Mouse (Mus musculus) urinary bladder, postnatal 36 days (tissue): ENCODE measurements around the gene Gpm6b.

ENCODE experiments used
- DNase-seq, 2 experiments: peaks; one replicate each; pipeline ENCODE4 v3.0.0; 2022; ENCODE audit warnings: low spot score in 2 of 2, mixed read lengths in 1 of 2

Gpm6b gene

DNA sequence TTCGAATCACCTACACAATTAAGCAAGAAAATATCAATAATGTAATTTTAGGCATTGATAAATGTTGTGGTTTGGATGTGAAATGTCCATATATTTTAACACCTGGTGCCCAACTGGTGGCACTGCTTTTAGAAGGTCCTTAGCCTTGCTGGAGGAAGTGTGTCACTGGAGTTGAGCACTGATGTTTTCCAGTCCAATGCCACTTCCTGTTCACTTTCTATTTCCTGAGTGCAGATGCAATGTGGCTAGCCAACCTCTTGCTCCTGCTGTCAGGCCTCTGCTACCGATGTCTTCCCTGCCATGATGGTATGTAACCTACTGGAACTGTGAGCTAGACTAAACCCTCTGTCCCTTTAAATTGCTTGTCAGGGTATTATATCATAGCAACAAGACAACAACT is 65.6 kb downstream of the Gpm6b start:
- no peak for DNase-seq

DNA sequence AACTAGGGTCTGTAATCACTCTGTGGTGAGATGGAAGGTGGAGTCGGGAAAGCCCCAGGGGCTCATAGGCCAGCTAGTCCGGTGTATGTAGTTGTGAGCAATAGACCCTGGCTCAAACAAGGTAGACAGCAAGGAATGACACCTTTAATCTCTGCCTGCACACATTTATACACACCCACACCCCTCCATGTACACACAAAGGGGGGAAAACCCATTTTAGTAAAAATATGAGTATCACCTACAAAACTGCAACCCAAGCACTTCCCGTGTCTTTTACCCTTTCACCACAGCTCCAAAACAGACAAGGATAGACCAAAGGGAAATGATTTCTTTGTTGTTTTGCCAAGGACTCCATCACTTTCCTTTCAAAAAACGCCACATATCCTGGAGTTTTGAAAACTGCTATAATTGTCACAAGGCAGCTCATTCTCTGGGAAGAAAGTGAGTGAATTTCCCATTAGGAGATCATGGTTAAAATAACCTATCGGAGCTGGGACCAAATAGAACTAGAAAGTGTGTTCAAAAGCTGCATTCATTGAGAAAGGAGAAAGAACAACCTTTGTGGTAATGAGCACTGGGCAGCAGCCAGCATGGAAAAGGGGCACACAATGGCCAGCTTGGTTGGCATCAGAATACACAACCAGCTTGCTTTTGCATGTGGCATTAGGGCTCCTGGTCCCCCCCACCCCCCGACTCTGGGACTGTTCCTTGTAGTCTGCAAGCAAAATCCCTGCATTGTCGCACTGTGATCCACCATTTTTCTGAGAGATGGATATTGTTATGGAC is 68.9 kb downstream of the Gpm6b start:
- no peak for DNase-seq

DNA sequence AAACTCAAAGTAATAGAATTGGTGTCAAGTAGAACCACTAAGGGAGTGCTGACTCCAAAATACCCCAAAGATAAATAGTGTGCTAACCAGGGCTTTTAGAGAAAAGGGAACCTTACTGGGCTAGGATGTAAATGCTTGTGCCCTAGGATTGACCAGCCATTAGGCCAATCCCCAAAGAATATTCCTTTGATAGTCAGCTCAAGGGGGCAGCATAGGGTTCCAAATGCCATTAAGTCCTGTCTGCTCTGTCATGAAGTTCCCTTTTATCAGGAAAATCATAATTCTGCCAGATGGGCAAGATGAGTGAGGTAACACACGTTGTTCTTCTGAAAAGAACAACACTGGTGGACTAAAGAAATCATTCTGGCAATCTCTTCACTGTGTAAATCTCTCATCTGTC is 70.1 kb downstream of the Gpm6b start:
- DNase-seq = no peak

DNA sequence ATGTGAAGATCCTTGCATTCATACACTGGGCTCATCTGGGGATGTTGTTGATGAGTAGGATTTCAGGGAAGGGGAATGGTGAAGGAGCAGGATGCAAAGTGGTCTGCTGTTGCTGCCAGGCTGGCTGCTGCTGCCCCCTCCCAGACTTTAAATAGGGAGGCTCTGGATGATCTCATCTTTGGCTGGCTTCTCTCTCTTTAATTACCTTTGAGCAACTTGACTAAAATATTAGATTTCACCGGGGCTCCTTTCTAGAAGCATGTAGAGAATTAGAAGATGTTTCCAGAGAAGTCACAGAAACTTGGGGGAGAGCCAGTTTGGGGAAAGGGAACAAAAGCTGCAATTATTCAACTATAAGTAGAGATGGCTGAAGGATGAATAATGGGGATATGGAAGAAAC is 76.5 kb downstream of the Gpm6b start:
- DNase-seq = no peak

DNA sequence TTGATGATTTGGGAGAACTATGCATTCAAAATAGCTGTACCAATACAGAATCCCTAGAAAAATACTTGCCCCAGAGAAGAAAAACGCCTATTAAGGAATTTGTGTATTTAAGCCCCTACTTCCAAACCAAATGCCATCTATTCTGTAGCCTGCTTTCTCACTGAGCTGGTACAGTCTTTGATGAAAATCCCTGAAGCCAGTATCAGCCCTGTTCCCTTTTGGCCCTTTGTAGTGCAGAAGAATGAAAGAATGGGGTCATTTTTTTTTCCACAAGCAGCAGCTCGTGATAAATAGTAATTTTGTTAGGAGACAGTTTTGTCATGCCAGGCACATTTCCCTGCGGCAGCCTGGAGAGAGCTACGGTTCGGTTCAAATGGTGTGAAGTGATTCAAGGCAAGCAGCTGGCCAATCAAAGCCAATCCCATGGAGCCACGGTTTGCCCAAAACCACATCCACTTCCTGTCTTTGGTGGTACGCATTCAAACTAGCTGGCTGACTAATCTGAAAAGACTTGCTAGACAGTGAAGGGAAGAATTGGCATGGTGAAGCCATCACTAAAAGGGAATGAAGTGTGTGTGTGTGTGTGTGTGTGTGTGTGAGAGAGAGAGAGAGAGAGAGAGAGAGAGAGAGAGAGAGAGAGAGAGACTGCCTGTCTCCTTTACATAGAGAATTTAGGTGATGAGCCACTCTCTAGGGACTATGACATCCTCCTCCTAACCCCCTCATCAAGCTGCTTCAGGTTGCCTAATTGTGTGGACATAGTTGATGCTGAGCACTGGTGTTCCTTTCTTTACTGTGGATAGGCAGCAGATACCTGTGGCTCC is 78.1 kb downstream of the Gpm6b start:
- no peak for DNase-seq

DNA sequence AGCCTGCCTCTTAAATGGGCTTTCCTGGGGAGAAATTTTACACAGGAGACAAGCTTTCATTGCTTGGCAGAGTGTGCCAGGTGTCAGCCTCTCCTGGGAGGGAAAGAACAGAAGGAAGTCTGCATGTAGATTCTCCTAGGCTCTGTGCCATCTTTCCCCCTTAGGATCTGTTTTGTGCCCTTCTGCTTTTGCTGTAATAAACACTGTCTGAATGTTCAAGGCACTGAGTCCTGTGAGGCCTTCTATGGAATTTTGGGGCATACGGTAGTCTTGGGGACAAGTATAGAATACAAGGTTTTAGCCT is 78.6 kb downstream of the Gpm6b start:
- no peak for DNase-seq

DNA sequence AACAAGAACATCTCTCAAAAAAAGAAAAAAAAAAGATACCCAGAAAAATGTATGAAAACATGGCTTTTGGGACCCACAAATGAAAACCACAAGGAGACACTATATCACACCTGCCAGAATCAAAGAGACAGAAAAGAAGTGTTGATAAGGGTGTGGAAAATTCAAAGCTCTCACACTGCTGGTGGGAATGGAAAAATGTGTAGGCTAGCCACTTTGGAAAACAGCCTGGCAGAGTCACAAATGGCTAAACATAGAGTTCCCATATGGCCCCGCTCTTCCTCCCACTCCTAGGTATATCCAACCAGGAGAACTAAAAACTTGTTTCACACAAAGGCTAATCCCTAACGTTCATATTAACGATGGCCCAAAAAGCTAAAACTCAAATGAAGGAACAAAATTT is 84.5 kb downstream of the Gpm6b start:
- no peak for DNase-seq

DNA sequence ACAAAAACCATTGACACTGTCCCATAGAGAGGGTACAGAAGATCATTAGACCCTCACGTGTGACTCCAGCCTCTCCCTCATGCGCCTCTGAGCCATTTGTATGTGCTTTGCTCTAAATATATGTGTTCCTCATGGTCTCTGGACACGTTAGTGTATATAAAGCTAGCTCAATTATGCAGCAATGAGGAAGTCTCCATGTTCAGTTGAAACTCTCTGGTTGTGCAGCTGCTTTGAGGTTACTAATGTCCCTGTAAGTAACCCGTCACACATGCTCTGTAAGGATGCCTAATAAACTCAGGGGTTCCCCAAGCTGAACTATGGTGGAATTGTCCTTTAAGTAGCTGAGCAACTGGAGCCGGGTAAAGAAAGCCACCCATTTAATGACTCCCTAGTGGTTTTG is 88.9 kb downstream of the Gpm6b start:
- no peak for DNase-seq

DNA sequence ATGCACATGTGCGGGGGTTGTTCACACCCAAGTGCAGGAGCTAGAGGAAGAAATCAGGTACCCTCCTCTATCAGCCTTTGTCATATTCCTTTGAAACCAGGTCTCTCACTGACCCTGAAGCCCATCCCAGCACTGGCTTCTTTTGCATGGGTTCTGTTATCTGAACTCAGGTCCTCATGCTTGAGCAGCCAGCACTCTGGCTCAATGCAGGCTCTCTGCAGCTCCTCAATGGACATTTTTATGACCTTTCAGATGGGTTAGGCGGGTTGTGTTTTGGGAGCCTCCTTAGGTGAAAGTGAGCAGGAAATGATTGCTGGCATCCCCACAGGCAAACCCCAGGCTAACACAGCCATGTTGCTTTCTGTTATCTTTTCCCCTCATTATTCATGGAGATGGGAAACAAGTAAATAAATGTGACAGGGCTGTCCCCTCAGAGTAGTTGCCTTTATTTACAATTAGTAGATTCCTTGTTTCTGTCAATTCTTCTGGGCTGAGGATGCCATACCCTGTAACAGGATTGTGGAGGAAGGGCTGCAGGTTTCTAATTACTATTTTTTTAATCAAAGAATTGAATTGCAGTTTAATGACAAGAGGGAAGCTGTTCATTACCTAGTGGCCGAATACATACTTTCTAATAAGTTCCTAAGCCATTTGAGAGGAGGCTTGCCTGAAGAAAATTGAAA is 89.6 kb downstream of the Gpm6b start:
- DNase-seq = no peak

DNA sequence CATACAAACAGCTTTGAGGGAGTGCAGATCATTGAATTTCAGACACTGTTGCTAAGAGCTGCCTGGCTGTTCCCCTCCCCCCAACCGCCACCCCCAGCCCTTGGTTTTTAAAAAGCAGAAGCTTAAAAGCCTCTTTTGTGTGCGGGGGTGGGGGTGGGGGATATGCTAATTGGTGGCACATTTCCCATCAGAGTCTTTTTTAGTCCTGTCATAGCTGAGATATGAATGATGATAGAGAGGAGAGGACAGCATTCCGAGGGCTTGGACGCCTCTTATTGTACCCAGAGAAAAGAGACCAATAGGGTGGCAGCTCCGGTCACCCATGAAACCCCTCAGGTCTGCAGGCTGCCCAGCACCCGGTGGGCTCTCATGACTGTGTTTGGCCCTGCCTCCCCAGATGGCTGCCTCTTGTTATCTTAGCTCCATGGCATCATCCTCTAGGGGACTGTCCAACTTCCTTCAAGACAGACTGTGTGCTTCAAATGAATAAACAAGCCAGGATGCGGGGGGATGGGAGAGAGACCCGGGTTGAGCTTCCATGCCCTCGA is 90.3 kb downstream of the Gpm6b start:
- DNase-seq = no peak

DNA sequence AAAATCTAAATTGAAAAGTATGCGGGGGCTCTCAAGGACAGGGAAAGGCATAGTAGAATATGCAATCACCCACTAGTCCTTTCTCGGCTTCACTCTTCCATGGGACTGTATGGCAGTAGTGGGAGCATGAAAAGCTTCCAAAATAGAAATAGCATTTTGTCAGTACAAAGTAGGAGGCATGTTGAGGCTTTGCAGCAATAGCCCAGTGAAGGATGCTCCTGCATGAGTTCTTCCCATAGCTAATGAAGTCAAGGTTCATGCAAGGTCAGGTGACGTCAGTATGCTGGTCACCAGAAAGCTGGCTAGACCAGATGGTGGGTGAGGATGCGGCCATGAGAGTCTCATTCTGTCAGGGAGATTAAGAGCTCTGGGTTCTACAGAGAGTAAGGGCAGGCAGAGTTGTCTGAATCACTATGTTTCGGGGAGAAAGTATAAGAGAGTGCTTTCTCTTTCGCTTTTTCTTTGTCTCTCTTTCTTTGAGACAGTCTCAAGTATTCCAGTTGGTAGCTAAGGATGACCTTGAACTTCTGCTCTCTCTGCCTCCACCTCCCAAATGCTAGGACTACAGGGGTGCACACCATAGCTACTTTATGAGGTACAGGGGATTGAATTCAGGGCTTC is 95.9 kb downstream of the Gpm6b start:
- DNase-seq = no peak

DNA sequence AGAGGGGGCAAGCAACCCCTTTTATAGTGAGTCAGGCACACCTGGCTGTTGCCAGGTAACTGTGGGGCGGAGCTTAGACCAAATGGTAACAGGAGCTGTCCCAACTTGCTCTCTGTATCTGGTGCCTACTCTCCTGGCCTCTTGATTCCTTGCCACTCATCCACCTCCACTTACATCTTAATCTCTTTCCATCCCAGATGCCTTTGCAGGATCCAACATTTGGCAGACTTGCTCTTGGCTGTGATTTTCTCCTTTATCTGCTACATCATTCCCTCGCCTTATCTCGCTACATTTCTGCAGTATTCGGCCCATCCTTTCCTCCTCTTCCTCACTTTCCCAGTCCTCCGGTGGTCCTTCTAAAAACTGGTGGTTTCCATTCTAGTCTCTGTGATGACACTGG is 99.6 kb downstream of the Gpm6b start:
- no peak for DNase-seq

DNA sequence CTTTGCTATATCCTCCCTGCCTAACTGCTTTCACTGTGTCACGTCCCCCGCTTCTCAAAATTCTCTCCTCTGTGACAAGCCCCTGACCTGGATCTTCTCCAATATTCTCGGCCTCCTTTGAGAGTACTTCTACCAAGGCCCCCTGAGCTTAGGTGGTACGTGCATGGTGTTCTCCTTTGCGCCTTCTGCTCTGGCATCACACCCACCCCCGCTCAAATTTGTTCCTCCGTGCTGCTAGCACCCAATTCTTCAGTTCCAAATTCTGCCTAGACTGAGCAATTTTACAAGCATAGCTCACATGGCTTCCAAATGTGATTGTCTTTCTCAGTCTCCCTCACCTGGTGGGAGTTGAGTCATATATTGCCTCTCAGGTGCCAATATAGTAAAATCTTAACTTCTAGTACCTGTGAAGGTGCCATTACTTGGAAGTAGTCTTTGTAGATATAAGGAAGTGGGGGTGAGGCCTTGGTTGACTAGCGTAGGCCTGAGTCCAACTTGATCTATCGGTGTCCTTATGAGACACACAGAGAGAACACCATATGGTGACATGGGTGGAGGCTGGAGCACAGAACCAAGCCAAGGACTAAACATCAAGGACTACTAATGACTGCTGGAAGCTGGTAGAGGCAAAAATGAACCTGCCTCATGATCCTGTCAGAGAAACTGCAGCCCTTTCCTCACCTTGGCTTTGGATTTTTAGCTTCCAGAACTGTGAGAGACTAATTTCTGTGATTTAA is 100.2 kb downstream of the Gpm6b start:
- no peak for DNase-seq

DNA sequence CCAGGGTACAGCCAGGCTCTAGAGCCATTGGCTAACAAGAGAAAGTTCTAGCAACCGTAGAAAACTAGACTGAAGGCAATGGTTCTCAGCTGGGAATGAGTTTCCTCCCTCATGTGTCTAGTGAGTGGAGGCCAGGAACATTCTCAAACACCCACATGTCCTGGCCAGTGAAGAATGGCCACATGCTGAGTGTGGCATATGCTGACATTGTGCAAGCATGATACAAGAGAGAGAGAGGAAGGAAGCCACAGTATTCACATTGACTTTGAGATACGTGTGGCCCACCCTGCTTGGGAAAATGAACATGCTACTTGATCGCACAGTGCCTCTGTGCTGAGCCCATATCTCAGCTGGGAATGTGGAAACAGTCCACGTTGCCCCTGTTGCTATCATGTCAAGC is 101.2 kb downstream of the Gpm6b start:
- DNase-seq = no peak

DNA sequence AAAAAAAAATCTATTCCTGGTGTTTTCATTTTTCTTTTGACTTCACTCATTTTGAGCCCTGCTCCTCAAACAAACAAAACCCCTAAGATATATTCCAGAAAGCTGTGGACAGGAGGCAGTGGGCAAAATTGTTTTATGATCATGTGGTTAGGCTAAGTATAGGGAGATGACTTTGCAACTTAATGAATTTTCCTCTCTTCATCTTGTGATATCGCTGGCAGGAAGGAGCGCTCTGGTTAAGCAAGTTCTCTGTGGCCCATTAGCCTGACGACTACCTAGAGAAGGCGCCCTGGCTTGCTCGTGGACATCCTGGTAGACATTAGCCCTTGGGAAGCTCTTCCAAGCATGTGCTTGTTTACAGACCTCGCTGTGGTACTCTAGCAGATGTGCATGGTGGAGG is 103.1 kb downstream of the Gpm6b start:
- no peak for DNase-seq

DNA sequence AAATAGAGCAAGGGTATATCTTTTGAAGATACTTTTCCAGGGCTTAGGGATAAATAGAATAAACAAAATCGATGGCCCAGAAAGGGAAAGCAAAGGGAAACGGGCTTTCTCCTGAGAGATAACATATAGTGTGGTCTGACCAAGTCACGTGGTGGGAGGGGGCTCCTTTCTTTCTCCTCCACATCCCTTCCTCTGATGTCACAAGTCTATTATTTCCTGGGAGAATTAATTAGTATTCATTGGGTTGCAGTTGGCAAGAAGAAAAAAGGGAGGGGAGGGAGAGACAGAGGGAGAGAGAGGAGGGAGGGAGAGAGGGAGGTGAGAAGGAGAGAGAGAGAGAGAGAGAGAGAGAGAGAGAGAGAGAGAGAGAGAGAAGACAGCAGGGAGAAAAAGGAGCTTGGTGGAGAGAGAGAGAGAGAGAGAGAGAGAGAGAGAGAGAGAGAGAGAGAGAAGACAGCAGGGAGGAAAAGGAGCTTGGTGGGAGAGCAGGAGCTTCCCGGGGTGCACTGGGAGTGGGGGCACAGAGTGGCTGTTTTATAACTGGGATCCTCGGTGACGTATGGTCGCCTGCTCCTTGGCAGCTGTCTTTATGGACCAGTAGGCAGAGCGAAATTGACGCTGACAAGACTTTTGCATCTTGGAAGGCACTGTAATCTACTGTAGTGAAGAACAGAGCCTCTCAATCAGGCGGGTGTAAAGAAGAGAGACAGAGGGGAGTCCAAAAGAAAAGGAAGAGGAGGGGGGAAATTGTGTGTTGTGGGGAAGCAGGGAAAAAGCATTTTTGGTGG is 105.7 kb downstream of the Gpm6b start:
- DNase-seq = no peak

DNA sequence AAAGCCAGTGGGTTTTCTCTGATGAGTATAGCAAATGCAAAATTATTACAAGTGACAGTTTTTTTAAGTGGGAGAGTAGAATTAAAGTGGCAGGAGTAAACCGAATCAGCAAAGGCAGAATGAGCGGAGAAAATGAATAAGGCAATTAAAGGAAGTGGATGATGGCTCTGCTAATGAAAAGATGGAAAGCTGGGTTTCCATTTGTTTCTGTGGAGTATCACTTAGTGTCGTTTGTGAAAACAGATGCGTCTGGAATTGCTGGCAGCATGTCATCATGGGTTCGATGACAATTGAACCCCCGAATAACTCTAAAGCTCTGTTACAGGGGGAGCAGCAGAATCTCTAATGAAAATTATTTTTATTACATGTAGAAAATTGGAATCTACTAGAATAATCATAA is 109.4 kb downstream of the Gpm6b start:
- no peak for DNase-seq

DNA sequence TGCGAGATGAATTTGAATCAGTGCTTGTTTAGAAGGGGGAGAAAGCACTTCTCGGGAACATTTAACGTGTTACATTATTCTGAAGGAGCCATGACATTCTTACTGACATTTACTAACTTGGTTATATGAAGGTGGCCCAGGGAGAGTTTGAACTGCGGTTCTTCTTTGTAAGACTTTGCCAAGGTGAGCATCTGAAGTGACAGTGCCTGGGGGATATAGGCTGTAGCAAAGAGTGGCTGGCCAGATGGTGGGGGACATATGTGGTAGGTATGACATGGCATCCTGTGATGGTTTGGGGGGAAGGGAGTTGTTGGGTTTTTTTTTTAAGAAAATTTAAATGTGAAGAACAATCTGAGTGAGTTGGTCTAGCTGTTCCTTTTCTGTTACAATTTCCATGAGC is 109.9 kb downstream of the Gpm6b start:
- no peak for DNase-seq

DNA sequence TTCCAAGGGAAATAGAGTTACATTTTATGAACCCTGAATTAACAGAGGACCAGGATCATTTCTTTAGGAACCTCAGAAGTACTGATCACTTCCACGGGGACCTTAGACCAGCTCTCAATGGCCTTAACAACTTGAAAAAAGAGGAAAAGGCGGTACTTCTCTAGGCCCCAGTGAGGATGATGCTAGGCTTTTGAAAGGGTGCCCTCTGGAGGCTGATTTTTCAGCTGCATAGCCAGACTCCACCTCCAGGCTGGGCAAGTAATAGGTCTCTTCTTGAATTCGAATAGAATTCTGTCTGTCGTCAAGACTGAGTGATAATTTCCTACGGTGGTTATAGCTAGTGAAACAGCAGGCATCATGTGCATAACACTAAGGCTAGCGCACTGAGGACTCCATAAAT is 113.1 kb downstream of the Gpm6b start:
- DNase-seq = peak; percentile 20 to 40

DNA sequence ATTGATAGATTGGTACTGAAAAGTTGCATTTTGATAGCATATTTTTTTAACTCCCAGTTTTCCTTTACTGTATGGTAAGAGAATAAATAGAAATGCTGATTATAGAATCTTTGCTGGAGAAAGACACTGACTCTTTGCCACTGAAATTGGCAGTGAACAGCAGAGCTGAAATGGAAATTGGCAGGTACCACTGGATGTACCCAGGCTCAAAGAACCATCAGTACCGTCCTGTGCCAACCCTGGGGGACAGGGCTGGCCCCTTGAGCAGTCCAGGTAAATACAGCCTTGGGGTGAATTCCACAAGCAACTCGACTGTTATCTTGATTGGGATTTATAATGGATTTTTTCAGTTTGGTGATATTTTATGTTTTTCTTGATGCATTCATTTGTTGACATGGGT is 114.7 kb downstream of the Gpm6b start:
- no peak for DNase-seq

DNA sequence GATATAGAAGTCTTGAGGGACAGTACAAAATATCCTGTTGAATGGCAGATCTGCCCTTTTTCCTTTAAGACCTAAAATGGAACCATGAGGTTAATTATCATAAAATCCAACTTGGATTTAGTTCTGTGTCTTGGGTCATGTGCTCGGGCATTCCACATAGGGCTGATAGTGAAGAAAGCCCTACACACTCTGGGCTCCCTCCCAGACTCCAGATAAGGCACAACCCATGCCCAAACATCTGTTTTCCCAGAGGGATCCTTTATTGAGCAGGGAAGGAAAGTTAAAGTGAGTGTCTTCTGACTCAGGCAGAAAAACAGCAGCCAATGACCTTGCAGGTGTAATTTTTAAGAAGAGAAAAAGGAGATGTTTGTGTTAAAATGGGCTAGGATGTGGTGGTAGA is 116.2 kb downstream of the Gpm6b start:
- no peak for DNase-seq
